Mouse (Mus musculus) intestine, embryonic 16.5 days (tissue): ENCODE measurements at regions not wholly inside any gene's neighbourhood (a gene's known extent, or its start where the extent isn't known, plus 50 kb on each side); places are given as distances from the start of the nearest gene placed in this dataset.

ENCODE experiments used
- ATAC-seq: fragments of 200-750 bp; cut with Nextera tagmentation; 2 replicates; pipeline ENCODE4 v1.8.0; 2017; ENCODE audit warnings: moderate TSS enrichment, moderate library complexity
- H3K27ac ChIP-seq: fragments of 300-500 bp; sonication (generic); 2 replicates; pipeline ENCODE4 v1.5.1; 2014; ENCODE audit warnings: mild to moderate bottlenecking, low read length
- H3K27me3 ChIP-seq: fragments of 300-500 bp; sonication (generic); replicated peaks from 2 replicates; pipeline ENCODE4 v1.6.1; 2014; ENCODE audit warnings: low read length, control low read depth, mixed read lengths; ENCODE audit not compliant: control insufficient read depth, insufficient read depth
- H3K36me3 ChIP-seq: fragments of 300-500 bp; sonication (generic); 2 replicates; pipeline ENCODE4 v1.6.1; 2014; ENCODE audit warnings: low read length, control low read depth; ENCODE audit not compliant: control insufficient read depth, insufficient read depth
- H3K4me1 ChIP-seq: fragments of 300-500 bp; sonication (generic); 2 replicates; pipeline ENCODE4 v1.6.1; 2014; ENCODE audit warnings: low read length, control low read depth, mixed read lengths; ENCODE audit not compliant: control insufficient read depth, insufficient read depth
- H3K4me2 ChIP-seq: fragments of 300-500 bp; sonication (generic); 2 replicates; pipeline ENCODE4 v1.6.1; 2014; ENCODE audit warnings: low read depth, low read length, control low read depth
- H3K4me3 ChIP-seq: fragments of 300-500 bp; sonication (generic); 2 replicates; pipeline ENCODE4 v1.5.1; 2014; ENCODE audit warnings: mild to moderate bottlenecking, low read length
- H3K9ac ChIP-seq: fragments of 300-500 bp; sonication (generic); 2 replicates; pipeline ENCODE4 v1.6.1; 2014; ENCODE audit warnings: low read depth, low read length
- H3K9me3 ChIP-seq: fragments of 300-500 bp; sonication (generic); 2 replicates; pipeline ENCODE4 v1.6.1; 2016; ENCODE audit warnings: low read length, control low read depth; ENCODE audit not compliant: control insufficient read depth
- WGBS: fragments of 180-500 bp; shearing (Covaris S2); extraction: QIAGEN DNeasy Blood & Tissue Kit; methylation state at CpG from one replicate; pipeline ENCODE4 v1.1.7; 2014; 5-methylcytosine and 5-hydroxymethylcytosine counted together

DNA sequence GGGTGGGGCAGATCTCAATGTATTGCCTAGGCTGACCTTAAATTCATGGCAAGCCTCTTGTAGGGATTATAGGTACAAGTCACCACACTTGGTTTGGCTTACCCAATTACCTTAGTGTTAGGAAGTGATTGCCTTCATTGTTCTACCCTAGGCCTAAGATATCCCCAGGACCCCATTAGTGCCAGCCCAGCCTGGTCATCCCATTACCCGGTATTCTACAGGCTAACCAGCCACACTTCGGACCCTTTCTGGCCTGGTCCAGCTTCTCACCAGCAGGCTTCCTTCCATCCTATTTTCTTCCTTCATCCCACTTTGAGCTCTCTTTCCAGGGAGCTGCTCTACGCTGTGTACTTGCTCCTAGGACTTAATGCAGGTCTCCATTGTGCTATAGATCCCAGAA, 59.5 kb downstream of the Tex35 start:
- Histone ChIP-seq H3K27ac (no peak overlapping the region), H3K36me3 (no peaks in the 10 kb centered on the region), H3K4me3 (no peak overlapping the region), H3K27me3 (no peaks in the 10 kb centered on the region), H3K9me3 (no peaks in the 10 kb centered on the region), H3K9ac (no peak overlapping the region), H3K4me2 (no peak overlapping the region), H3K4me1 (no peaks in the 10 kb centered on the region)
- WGBS, result 92% methylated on average over 3 of the region's 3 CpGs
- no peak for ATAC-seq

DNA sequence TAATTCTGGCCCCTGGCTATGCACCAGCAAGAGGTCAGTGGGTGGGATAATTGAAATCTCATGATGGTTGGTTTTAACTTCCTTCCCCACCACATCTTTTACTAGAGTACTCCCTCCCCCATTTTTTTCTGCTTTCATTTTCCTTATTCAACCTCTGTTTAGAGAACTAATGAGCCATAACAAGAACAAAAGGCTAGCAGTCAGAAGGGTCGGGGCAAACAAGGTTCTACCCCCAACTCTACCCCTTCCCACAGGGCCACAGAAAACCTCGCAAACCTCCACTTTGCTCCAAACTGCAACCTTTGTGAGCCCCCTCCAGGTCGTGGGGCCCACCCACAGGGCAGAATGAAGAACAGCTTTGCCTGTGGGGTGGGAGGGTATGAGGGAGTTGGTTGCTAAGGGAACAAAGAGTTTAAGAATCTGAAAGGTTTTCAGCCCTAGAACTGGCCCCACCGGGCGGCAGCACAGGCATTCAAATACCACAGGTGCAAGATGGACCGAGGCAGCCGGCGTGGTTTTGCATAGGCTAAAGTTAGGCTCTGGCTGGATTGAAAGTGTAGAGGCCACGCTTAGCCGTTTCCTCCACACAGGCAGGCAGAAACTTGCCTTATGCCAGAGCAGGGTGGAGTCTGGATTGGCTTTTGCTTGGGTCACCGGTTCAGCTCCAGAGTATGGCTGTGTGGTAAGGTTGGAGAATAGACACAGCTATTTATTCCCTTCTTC, 60.1 kb downstream of the Tex35 start:
- Histone ChIP-seq H3K36me3 (no peaks in the 10 kb centered on the region), H3K4me3 (no peak overlapping the region), H3K9me3 (no peaks in the 10 kb centered on the region), H3K4me2 (no peak overlapping the region), H3K4me1 (no peaks in the 10 kb centered on the region), H3K9ac (no peak overlapping the region), H3K27me3 (no peaks in the 10 kb centered on the region), H3K27ac (no peak overlapping the region)
- WGBS, result 41% methylated on average over 11 of the region's 11 CpGs
- ATAC-seq, result no peak

DNA sequence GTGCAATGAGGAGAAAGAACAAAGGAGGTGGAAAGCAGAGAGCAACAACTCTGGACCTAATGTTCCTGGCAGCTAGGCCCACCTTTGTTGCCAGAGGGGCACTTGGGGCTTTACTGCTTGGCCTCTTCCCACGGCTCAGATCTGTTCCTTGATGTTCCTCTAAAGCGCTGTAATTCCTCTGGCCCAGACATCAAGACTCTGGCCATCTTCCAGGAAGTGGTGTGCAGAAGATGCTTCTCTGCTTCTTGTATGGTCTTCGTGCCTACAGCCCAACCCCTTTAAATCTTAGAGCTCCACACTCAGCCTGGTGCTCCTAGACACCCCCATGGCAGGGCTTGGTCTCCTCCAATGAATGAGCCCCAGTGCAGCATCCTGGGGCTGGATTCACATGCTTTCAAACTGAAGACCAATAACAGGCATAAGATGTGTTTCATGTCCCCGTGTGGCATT, 60.7 kb downstream of the Tex35 start:
- WGBS, result 55% methylated on average over 4 of the region's 4 CpGs
- H3K9ac ChIP-seq, result no peak overlapping the region
- H3K4me1 ChIP-seq, result no peaks in the 10 kb centered on the region
- H3K27me3 ChIP-seq, result no peaks in the 10 kb centered on the region
- H3K4me3 ChIP-seq, result no peak overlapping the region
- no peak for ATAC-seq
- H3K4me2 ChIP-seq, result no peak overlapping the region
- H3K27ac ChIP-seq, result no peak overlapping the region
- H3K36me3 ChIP-seq, result no peaks in the 10 kb centered on the region
- H3K9me3 ChIP-seq, result no peaks in the 10 kb centered on the region

DNA sequence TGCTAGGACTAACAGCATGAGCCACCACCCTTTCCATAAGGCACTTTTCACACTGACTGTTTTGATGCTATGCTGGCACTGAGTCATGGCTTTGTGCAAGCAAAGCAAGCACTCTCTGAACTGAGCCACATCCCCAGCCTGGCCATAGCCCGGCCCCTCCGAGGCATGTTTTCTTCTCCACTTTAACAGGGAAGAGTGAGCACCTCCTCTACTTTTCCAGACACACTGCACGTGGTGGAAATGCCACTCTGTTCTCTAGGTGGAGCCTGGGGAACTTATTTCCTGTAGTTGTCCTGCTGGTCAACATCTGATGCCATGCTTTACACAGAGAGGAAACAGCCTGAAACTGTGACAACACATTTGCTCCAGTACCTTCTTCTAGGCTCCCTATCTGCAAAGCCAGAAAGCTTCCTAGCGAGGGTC, 61.7 kb downstream of the Tex35 start:
- WGBS, result 68% methylated on average over 4 of the region's 4 CpGs
- H3K4me3 ChIP-seq, result no peak overlapping the region
- no peaks in the 10 kb centered on the region for H3K36me3 ChIP-seq
- H3K27ac ChIP-seq, result no peak overlapping the region
- H3K9me3 ChIP-seq, result no peaks in the 10 kb centered on the region
- no peaks in the 10 kb centered on the region for H3K4me1 ChIP-seq
- H3K27me3 ChIP-seq, result no peaks in the 10 kb centered on the region
- no peak for ATAC-seq
- H3K9ac ChIP-seq, result no peak overlapping the region
- H3K4me2 ChIP-seq, result no peak overlapping the region

DNA sequence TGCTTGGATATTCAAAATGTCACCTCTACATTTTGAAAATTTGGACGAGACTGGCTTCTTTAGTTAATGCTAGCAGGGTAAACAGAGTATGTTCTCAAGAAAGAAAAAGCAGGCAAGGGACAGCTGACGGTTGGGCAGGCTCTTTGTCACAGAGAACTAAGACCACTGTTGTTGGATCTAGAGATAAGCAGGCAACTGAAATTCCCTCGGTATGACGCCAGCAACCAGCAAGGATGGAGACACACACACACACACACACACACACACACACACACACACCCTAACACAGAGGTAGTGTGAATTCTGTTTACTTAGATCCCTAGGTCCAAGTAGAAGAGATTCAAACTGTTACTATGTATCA, 68.7 kb downstream of the Tex35 start:
- WGBS, result 11% methylated on average over 4 of the region's 4 CpGs
- Histone ChIP-seq H3K4me2 (peak overlapping the region; percentile 42; the same call in 1 of the 2 replicates), H3K9ac (no peak overlapping the region), H3K4me3 (no peak overlapping the region), H3K4me1 (peaks cover 9% of the 10 kb centered on the region; the same call in 1 of the 2 replicates), H3K27ac (no peak overlapping the region), H3K27me3 (no peaks in the 10 kb centered on the region), H3K9me3 (no peaks in the 10 kb centered on the region), H3K36me3 (no peaks in the 10 kb centered on the region)
- no peak for ATAC-seq

DNA sequence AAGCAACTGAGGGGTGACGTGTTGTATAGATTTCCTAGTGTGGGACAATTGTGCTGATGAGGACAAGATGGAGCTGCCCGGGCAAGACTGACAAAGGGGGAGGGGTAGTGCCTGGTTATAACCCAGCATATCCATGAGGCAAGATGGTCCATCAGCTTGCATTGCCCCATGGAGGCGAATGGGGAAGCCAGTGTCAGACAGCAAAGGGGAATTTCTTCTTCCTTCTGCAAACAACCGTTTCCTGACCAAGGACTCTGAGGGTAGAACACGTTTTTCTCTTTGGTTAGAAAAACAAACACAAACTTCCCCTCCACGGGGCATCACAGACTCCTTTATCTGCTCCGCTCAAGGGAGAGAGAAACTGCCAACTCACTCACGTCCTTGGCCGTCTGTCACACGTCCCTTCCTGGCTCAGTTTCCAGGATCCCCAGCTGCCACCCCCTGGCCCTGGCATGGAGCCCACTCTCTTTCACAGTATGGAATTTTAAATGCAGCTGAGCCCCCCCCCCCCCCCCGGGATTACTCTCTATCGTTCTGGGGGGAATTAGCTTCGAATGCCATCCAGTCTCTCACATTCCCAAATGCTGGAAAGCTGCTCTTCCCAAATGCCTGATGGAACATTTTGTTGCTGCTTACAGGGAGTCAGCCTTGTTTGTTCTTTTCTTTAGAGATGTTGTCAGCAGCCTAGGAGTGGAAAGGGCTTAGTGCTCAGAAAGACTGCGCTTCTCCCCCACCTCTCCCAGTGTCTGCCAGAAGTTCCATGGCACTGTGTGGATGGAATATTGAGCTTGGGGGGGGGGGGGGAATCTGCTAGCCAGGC, 69.3 kb downstream of the Tex35 start:
- no peaks in the 10 kb centered on the region for H3K36me3 ChIP-seq
- peak; percentile 84 for ATAC-seq
- H3K27me3 ChIP-seq, result no peaks in the 10 kb centered on the region
- no peak overlapping the region for H3K9ac ChIP-seq
- H3K9me3 ChIP-seq, result no peaks in the 10 kb centered on the region
- peak overlapping the region; percentile 3; the same call in 1 of the 2 replicates for H3K4me3 ChIP-seq
- peaks cover 9% of the 10 kb centered on the region; the same call in 1 of the 2 replicates for H3K4me1 ChIP-seq
- H3K4me2 ChIP-seq, result peak overlapping the region; percentile 42
- H3K27ac ChIP-seq, result 0 out of 2 replicates have a peak overlapping the region, but pooled peaks have one; percentile 21
- 11% methylated on average over 14 of the region's 14 CpGs for WGBS

DNA sequence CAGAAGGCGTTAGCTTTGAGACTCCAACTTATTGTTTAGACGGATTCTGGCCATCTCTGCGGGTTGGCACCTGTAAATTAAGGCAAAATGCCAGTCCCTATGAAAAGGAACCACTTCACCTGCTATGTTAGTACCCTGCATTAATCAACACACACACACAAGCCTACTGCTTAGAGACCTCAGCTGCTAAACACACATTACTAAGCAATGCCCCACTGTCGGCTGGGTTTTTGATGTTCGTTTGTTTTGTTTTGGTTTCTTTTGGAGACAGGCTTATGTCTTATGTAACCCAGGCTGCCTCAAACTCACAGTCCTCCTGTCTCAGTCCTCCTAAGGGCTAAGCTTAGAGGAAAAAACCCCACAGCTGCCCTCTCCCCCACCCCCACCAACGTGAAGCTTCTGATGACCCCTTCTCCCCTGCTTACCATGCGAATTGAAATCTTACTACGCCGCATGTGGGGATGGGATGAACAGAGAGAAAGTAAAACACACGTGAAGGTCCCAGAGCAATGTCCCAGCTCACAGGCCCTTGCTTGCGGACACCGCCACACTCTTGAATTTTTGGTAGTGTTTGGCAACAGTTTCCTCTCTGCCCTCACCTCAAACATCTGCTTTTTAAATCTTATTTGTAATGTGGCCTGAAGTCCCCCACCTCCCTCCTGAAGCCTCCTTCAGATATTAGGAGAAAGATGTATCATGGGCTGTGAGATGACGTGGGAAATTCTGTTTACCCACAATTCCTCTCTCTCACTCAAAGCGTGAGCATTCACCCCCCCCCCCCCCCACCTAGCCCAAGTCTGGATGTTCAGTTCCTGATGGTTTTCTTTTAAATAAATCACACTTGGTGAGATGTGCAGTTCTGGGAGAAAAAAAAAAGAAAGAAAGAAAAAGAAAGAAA, 70.1 kb downstream of the Tex35 start:
- Histone ChIP-seq H3K9me3 (no peaks in the 10 kb centered on the region), H3K4me1 (peaks cover 9% of the 10 kb centered on the region; the same call in 1 of the 2 replicates), H3K27ac (no peak overlapping the region), H3K4me2 (no peak overlapping the region), H3K4me3 (no peak overlapping the region), H3K36me3 (no peaks in the 10 kb centered on the region), H3K9ac (no peak overlapping the region), H3K27me3 (no peaks in the 10 kb centered on the region)
- 62% methylated on average over 14 of the region's 14 CpGs for WGBS
- no peak for ATAC-seq

DNA sequence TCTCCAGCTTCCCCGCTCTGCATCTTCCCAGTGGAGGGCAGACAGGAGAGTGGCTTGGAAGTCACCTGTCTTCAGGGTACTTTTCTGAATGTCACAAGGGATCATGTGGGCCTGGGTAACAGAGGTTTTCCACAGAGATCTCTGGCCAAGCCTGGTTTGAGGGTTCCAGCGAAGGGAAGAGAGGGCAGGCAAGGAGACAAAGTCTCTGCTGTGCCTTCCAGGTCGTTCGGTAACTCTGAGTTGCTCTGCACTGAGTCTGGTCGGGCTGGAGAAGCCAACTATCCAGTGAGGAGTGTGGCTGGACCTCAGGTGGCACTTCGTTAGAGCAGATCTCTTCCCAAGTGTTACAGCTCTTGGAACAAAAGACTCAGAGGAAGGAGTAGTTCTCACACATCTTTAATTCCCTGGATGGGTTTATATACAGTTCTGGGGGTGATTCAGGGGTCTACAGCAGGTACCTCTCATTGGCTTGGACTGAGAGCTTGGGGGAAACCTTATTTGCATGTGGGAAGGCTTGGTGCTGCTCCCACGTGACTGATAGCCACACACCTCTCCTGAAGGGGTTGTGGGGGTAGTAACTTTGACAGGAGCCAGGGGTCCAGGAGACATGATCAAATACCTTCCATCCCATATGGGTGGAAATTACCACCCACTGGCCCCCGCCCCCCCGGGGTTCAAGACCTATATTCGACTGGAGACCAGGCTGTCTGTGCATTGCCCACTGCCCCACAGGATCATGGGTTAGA, 71.1 kb downstream of the Tex35 start:
- H3K36me3 ChIP-seq, result no peaks in the 10 kb centered on the region
- 82% methylated on average over 10 of the region's 10 CpGs for WGBS
- H3K9ac ChIP-seq, result no peak overlapping the region
- H3K4me2 ChIP-seq, result no peak overlapping the region
- H3K27ac ChIP-seq, result no peak overlapping the region
- no peak for ATAC-seq
- H3K9me3 ChIP-seq, result no peaks in the 10 kb centered on the region
- no peak overlapping the region for H3K4me3 ChIP-seq
- H3K27me3 ChIP-seq, result no peaks in the 10 kb centered on the region
- peaks cover 9% of the 10 kb centered on the region; the same call in 1 of the 2 replicates for H3K4me1 ChIP-seq
